7 mouse cellular contexts compared by ENCODE assay signal in the genomic region with DNA sequence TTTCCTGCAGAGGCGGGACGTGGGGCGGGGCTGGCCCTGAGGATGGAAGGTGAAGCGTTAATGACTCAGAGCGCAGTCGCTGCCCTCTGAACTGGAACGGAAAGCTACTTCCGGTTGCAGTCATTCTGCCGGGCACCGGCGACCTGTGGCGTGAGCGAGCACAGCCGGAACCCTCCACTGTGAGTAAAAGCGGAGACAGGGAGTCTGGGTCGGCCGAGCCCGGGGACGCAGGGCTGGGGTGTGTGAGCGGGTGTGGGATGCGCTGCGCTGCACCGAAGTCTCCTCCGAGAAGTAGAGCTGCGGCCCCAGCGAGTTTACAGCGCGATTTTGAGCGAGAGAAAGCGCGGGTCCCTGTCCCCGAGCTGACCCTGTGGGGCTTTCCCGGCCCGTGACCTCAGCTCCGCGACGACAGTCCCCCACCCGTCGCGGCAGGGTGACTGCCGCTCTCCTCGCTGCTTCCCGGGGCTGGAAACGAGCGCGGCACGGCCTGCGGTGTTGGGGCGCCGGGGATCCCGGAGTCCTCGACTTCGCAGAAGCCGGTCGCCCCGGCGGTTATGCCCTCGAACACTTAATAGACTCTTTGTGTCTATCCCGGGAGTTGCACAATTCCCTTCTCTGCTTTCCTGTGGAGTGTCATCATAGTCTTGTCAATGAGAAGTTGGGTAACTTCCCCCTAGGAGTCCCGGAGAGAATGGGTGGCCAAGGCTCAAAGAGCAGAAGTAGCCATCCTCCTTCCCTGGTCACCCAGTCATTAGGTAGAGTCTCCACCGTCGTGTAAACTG. TPM values are rescaled to one million over a fixed set of nuclear protein-coding genes. Genes with fewer than 3 reads are reported as not detected.
DNase-seq lines count a peak whose midpoint lies in the region; ATAC-seq lines count a peak whose summit lies in the region.

No protein-coding gene starts in this region.

- H3K9me3 ChIP-seq in intestine, embryonic 15.5 days = no peaks in the 10 kb centered on the region
- H3K9me3 ChIP-seq in midbrain, embryonic 10.5 days (replicated peaks) = no peaks in the 10 kb centered on the region

- H3K27me3 ChIP-seq in intestine, embryonic 15.5 days (replicated peaks) = no peaks in the 10 kb centered on the region
- H3K27me3 ChIP-seq in midbrain, embryonic 10.5 days (ENCODE audit: low read depth, poor library complexity, severe bottlenecking) = no peaks in the 10 kb centered on the region

- DNase-seq in adrenal gland, adult (ENCODE audit: inconsistent age in 2 of 2, low spot score in 1 of 2) = peak; percentile 94 to 98
- DNase-seq in embryo, embryonic 10.5 days (ENCODE audit: low spot score) = peak; percentile 95
- DNase-seq in gastrocnemius, postnatal 25 days = peak; percentile 90
- DNase-seq in left cerebral cortex, postnatal 25 days (ENCODE audit: low spot score in 2 of 2) = peak; percentile 82 to 87
- peak; percentile 95 for DNase-seq in midbrain, embryonic 10.5 days (ENCODE audit: low spot score)
- DNase-seq in right cerebral cortex, postnatal 4 days = peak; percentile 79

- H3K36me3 ChIP-seq in intestine, embryonic 15.5 days = no peaks in the 10 kb centered on the region
- H3K36me3 ChIP-seq in midbrain, embryonic 10.5 days = no peaks in the 10 kb centered on the region

- under 1% methylated on average over 62 of the region's 62 CpGs for WGBS in intestine, embryonic 15.5 days
- under 1% methylated on average over 62 of the region's 62 CpGs for whole genome bisulfite sequencing in midbrain, embryonic 10.5 days

- peak; percentile 98 for ATAC-seq in intestine, embryonic 15.5 days

- peak overlapping the region; percentile 68 for H3K4me2 ChIP-seq in intestine, embryonic 15.5 days (replicated peaks)

- H3K9ac ChIP-seq in intestine, embryonic 15.5 days = peak overlapping the region; percentile 81

- intact Hi-C loops in left cerebral cortex, postnatal 25 days (cut with DNase I) = no loop called here

- H3K4me3 ChIP-seq in intestine, embryonic 15.5 days (replicated peaks) = peak overlapping the region; percentile 77
- H3K4me3 ChIP-seq in midbrain, embryonic 10.5 days = peak overlapping the region; percentile 88

- H3K4me1 ChIP-seq in intestine, embryonic 15.5 days (replicated peaks) = peaks cover 5% of the 10 kb centered on the region; the same call in 1 of the 2 replicates
- peaks cover 14% of the 10 kb centered on the region for H3K4me1 ChIP-seq in midbrain, embryonic 10.5 days

- peak overlapping the region; percentile 92 for H3K27ac ChIP-seq in intestine, embryonic 15.5 days
- peak overlapping the region; percentile 93 for H3K27ac ChIP-seq in midbrain, embryonic 10.5 days (replicated peaks)

RNA-seq across cellular contexts. Expression of a gene that starts 14.8 kb away (rescaled TPM):
- total RNA-seq in gastrocnemius, postnatal 25 days (2021) = 10 to 100 TPM; 15.3 to 16.8 TPM
- polyA plus RNA-seq in intestine, embryonic 15.5 days (2015; fragmentation: Nextera tagmentation; extraction: Ambion mirVana) = 30.4 and 30.9 TPM in 2 replicates
- total RNA-seq in left cerebral cortex, postnatal 25 days (2021) = 10 to 100 TPM; 31.7 to 33.5 TPM
- 24.2 and 27.1 TPM in 2 replicates for polyA plus RNA-seq in midbrain, embryonic 10.5 days (2016; fragmentation: Nextera tagmentation; extraction: Ambion mirVana)

Comparison
In these comparisons a context has a peak if more than half of its experiments do, and no peak if none do; other contexts are left out.
1. Peak in every context shown above with its lines: DNase-seq, ATAC-seq, H3K4me3 ChIP-seq and H3K27ac ChIP-seq.